Mouse (Mus musculus) CD8-positive naive resting alpha-beta T cell, adult 2 months (primary cell): ENCODE data around the gene D930020B18Rik.

ENCODE experiments used
- DNase-seq, 2 experiments: peaks; one replicate each; pipeline ENCODE4 v3.0.0; 2022; ENCODE audit warnings: low read depth in 2 of 2, low spot score in 2 of 2

The D930020B18Rik gene

GRCm38 (mm10) chr10:121641272-121642053 is at the start of gene D930020B18Rik:
TSS of gene D930020B18Rik (plus strand) at chr10:121641588.
- peak; percentile 5 to 28 for DNase-seq

DNA sequence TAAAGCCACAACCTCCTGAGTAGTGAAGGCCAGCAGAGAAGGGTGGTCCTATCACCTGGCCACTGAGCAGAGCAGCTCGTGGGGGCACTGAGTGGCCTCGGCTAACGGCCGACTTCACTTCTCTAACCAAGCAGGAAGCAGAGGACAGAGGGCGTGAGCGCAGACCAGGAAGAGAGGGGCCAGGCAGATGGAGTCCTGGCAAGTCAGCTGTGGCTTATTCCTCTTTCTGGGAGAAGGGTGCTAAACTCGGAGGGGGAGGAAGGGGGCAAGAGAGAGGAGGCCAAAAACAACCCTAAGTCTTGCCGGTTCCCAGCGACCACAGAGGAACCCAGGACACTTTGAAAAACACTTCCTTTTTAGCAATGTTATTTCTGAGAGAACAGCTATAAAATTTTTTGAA is 44.8 kb upstream of the D930020B18Rik start:
- no peak for DNase-seq

DNA sequence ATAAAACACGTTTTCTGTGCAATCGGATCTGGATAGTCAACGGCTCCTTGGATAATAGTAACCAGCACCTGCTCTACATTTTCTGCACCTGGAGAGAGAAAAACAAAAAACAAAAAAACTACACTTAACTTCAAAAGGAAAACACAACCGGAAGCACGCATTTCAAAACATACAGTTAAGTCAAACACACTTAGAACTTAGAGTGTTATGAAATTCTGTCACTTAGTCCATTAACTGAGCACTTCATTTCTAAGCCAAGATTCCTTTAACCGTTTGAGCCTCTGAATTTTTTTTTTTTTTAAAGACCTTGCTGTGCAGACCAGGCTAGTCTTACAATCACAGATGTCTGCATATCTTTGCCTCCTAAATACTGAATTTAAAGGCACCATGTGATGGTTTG is 40.1 kb upstream of the D930020B18Rik start:
- DNase-seq = no peak

DNA sequence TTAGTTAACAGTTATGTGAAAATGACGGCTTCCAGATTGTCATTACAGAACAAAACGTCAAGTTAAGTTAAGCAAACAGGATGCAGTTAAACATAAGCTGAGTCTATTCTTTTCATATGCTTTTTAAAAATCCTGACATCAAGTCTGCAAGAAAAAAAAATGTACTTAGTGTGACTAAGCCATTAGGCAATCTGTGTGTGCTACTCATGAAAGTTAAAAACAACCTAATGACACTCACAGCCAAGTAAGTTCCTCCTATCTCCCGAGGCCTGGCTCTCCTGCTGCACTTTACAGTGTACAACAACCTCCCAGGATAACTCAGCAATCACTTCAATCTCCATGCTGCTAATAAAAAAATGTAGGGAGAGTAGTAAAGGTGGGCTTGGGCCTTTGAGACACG is 37.8 kb upstream of the D930020B18Rik start:
- DNase-seq = no peak

DNA sequence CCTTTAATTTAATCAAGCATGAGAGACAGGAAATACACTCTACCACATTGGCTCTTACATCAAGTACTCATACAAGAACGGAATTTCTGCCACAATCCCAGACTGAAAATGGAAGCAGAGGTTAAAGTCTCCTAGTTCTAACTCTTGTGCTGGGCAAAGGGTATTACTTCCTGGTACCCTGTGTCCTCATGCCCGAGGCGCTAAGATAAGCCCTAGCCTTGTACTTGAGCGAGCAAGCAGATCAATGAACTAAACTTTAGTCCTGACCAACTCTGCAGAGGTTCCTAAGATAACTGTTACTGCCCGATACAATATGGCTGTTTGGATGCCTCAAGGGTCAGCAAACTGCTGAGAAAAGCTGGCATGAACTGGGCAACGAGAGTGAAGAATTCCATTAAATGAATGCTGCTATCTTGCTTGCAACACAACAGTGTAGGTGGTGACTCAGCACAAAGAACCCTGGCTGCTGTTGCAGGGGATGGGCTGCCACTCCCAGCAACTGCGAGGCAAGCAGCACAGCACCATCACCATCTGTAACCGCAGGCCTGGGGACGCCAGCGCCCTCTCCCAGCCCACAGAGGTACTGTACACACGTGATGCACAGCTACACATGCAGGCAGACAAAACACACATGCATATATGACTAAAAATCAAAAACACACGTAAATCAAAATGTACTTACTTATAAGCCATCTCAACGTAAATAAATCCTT is 36.6 kb upstream of the D930020B18Rik start:
- no peak for DNase-seq

DNA sequence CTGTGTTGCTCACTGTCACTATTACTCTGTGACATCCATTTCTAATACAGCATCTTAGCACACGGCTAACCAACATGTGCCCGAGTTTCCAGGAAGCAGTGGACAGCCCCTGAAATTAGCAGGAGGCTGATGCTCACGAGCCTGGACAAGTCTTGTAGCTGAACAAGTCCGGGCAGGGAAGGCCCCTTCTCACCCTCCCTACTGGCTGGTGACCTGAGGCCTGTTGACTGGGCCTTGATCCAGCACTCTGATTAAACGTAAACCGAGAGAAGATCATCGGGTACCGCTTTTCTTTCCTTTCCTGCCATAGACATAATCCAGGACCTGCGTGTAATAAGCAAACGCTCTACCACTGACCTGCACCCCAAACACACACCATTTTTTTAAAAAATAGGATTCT is 33.2 kb upstream of the D930020B18Rik start:
- DNase-seq = no peak

- DNase-seq = no peak
These were observed 29.8 kb upstream of the D930020B18Rik start for GRCm38 (mm10) chr10:121611587-121611986.

GRCm38 (mm10) chr10:121612448-121612847 is 28.9 kb upstream of the D930020B18Rik start:
- DNase-seq = no peak

DNA sequence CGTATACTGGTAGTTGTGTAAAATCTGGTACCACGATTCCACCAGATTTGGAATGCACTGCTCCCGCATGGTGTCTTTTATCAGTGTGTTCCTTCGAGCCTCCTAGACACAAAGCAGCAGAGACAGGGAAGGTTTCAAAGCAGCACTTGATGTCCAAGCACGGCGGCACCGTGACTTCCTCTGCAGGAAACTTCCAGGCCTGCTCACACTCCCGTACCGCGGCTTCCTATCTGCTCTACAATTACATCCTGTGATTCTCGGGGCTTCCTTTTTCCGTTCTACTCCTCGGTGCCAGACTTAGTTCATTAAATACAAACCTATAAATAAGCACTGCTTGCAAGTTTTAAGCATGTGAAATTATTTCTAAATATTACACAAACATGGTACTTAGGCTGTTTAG is 27.8 kb upstream of the D930020B18Rik start:
- DNase-seq = no peak

- DNase-seq = no peak
These were observed 26.1 kb upstream of the D930020B18Rik start for GRCm38 (mm10) chr10:121615146-121615870.

GRCm38 (mm10) chr10:121615935-121616334 is 25.5 kb upstream of the D930020B18Rik start:
- no peak for DNase-seq

DNA sequence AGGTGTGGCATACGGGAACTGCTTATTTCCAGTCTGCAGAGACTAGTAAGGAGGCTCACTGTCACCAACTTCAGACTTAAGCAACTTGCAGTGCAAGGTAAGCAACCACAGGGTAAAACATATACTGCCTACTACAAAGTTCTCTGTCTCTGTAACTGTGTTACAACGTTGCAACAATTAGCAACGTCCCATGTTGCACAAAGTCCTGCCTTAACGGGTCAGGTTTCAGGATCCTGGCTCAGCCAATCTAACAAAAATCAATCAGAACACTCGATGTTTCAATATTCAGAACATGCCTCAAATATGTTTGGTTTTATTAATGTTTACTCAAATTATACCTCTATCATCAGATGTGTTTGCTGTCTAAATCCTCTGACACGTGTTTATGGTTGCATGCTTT is 19.0 kb upstream of the D930020B18Rik start:
- DNase-seq = no peak

GRCm38 (mm10) chr10:121623670-121624069 is 17.7 kb upstream of the D930020B18Rik start:
- DNase-seq = no peak

DNA sequence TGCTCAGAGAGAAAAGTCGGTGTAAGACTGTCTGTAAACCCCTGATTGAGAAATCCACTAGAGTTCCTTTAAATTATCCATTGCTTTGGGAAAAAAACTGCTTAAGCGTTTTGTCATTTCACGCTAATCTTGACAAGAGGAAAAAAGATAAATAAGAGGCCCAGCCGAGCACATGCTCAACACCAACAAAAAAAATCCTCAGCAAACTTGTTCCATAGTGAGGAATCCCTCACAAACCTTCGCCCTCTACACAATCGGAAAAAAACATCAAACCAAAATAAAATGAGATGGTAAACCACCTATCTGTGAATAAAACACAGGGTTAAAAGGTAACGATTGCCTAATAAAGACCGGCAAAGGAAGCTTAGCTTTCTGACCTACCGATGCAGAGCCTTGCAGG is 16.4 kb upstream of the D930020B18Rik start:
- no peak for DNase-seq

GRCm38 (mm10) chr10:121625407-121626185 is 15.8 kb upstream of the D930020B18Rik start:
- no peak for DNase-seq

DNA sequence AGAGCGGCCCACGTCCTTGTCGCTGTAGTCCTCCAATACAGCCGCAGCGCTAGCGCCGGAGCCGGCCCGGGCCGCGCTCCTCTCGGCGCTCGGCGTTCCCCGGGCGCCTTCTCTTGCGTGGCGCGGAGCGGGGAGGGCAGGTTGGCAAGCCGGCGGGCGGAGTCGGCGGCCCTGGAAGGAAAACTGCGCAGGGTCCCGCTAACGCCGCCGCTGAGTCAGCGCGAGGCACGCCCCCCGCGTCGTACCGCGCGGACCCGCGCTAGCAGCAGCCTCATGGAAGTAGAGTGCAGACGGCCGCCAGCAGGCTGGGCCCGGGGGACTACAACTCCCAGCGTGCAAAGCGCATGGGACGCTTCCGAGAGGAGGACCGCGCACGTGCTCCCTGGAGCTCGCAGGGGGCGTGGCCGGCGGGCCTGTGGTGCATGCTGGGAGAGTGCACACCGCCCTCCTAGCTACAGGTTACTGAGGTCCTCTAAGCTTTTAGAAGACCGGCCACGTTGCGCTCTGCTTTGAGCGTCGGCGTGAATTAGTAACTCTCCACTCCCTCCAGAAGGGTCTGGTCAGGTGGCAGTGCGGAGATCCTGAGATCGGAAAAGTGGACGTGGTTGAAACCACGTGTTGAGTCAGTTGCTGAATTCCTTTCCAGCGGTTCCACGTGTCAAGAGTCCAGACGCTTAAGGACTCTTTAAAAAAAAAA is 15.1 kb upstream of the D930020B18Rik start, which contains the start of gene Xpot:
Xpot (minus strand) TSS at position 147 of the 697 bp plus-strand sequence.
- DNase-seq = peak; percentile 95 to 97

- no peak for DNase-seq
These were observed 14.1 kb upstream of the D930020B18Rik start for GRCm38 (mm10) chr10:121627216-121627852.

GRCm38 (mm10) chr10:121628561-121629040 is 12.8 kb upstream of the D930020B18Rik start:
- DNase-seq = no peak

- DNase-seq = no peak
These were observed 7.2 kb upstream of the D930020B18Rik start for GRCm38 (mm10) chr10:121634159-121634558.

DNA sequence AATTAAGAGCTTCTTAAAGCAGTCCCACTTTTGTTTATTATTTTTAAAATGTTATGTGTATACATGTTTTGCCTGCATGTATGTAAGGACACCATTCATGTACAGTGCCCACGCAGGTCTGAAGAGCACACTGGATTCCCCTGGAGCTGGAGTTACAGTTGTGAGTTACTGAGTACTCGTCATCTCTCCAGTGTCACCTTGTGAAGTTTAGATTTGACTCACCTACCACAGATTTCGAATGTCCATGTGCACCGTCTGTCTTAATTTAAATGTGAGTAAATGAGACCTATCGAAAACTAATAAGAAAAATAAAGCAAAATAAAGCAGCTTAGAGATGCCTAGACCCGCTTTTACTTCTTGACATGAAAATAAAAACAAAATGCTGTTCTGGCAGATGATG is 5.1 kb upstream of the D930020B18Rik start:
- DNase-seq = no peak
